Mouse (Mus musculus): ENCODE measurements around the gene Trim2. TPM values are rescaled to one million over a fixed set of nuclear protein-coding genes. Genes with fewer than 3 reads are reported as not detected.

The Trim2 gene
- total RNA-seq, 4 experiments from 2014 or later = 369 to 408 (median 383) TPM

- DNase-seq (ENCODE audit: low spot score in 2 of 2) = no peak
These were observed 108.4 kb downstream of the Trim2 start for GRCm38 (mm10) chr3:84198229-84198628.

DNA sequence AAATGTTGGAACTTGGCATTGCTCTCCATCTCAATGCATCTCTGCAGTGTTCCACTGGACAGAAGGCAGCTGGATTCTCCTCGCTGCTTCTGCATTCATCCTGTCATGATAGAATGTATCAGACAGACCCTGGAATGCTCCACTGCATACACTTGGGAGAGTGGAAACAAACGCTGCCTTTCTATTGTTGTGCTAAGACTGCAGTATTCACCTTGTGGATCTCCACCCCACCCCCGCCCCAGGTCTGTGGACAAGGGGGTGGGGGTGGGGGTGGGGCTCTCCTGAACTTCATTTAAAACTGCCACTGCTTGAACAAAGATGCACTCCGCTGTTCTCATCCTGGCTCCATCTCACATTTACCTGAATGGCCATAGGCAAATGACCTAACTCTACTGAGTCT lies 112.8 kb downstream of the Trim2 start:
- no peak for DNase-seq (ENCODE audit: low spot score in 2 of 2)

GRCm38 (mm10) chr3:84191141-84191881 lies 115.4 kb downstream of the Trim2 start:
- no peak for DNase-seq (ENCODE audit: low spot score in 2 of 2)

GRCm38 (mm10) chr3:84190513-84191061 lies 116.1 kb downstream of the Trim2 start:
- DNase-seq (ENCODE audit: low spot score in 2 of 2) = no peak

DNA sequence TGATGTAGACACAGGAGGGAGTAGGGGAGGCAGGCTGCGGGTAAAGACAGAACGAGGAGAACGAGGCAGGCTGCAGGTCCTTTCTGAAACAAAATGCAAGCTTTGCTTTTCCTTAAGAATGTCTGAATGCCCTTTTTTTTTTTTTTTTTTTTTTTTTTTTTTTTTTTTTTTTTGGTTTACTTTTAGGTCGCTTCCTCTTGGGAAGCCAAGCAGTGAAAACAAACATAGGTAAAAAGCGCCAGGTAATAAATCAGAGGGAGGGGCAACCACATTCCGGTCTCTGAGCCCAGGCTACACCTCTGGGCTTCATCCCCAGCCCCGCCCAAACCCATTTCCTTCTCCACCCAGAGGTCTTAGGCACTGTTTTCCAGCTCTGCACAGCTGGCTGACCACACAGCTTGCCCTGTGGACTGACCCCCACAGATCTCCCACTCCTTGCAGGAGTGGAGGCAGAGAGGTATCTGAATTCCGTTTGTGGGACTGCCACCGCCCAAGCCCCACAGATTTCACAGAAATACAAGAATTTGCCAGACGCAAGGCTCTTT lies 117.0 kb downstream of the Trim2 start:
- no peak for DNase-seq (ENCODE audit: low spot score in 2 of 2)

GRCm38 (mm10) chr3:84181717-84182116 lies 125.0 kb downstream of the Trim2 start:
- DNase-seq (ENCODE audit: low spot score in 2 of 2) = no peak

DNA sequence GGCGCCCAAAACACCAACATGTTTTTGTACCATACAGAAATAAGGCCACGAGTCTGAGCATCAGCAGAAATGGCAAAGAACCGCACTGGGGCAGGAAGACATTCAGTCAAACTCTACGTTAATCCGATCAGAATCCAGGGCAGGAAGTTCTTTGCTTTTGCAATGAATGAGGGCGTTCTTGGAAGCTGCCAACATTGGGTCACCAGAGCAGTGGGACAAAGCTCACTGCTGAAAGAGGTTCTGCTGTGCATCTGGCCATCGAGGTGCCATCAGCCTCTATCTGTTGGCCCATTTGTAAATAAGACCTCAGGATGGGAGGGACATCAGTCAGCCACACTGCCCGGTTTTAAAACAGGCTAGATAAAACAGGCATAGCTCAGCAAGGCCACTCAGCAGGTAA lies 125.6 kb downstream of the Trim2 start:
- no peak for DNase-seq (ENCODE audit: low spot score in 2 of 2)

- no peak for DNase-seq (ENCODE audit: low spot score in 2 of 2)
These were observed 126.4 kb downstream of the Trim2 start for GRCm38 (mm10) chr3:84180304-84180703.

- no peak for DNase-seq (ENCODE audit: low spot score in 2 of 2)
These were observed 128.8 kb downstream of the Trim2 start for GRCm38 (mm10) chr3:84177834-84178233.

DNA sequence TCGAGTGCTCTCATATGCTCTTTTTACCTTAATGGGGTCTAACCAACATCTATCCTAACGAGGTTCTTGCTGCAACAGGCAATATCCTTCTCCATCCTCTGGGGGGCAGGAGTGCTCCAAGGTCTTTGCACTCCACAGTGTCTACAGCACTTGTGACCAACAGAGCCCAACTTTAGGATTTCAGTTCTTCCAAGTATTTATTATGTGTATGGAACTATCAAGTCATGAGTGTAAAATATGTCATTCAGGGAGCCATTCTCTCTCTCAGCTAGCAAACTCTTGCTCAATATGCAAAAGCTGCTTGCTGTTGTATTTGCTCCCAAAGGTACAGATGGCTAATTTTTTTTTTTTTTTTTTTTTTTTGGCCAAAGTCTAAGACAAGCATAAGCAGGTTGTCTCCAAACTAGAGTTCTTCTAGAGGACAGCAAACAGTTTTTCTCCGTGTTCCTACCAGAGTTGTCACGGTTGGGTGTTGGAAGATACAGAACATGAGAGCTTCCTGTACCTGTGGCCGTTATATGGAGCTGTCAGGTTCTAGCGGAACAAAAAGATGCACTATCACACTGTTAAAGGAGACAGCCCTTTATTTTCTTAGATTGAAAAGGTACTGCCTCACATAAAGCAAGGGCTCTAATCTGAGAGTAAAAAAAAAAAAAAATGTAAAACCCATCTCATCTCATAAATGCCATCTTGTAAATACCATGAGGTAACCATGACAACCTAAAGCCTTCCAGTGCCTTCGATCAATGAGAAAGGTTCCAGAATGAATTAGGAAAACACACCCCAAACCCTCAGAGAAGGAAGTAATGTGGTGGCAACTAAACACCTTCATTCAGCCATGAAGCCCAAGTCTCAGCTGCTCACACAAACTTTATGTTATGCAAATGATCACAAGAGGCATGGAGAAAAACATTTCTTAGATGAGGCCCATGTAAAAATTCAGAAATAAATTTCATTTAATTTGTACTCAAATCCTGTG lies 131.1 kb downstream of the Trim2 start:
- DNase-seq (ENCODE audit: low spot score in 2 of 2) = peak; percentile 49 to 67

DNA sequence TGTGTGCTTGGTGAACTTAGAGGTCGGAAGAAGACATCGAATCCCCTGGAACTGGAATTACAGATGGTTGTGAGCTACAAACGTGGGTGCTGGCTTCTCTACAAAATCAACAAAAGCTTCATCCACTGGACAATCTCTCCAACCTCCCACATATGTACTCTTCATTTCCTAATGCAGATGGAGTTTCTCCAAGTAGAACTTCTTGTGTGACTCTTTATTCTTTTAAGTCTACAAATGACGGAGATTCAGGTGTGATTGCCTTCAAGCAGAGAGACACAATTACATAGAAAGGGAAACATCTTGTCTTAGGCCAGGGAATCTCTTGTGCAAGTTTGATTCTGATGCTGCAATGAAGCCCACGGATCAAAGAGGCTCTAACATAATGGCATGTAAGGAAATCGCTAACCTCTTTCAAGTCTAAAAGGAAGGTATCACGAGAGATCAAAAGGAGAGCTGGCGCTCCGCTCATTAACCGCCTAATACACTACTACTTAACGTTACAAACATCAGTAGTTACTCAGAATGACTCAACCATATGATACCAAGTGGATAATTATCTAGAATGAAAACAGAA lies 133.0 kb downstream of the Trim2 start, which contains the start of gene Gm6525:
Gene Gm6525 (plus strand): TSS at position 524 of the 574 bp plus-strand sequence.
- DNase-seq (ENCODE audit: low spot score in 2 of 2) = no peak

GRCm38 (mm10) chr3:84172406-84172805 lies 134.3 kb downstream of the Trim2 start:
- no peak for DNase-seq (ENCODE audit: low spot score in 2 of 2)

GRCm38 (mm10) chr3:84169393-84170005 lies 137.2 kb downstream of the Trim2 start:
- no peak for DNase-seq (ENCODE audit: low spot score in 2 of 2)

GRCm38 (mm10) chr3:84168943-84169342 lies 137.7 kb downstream of the Trim2 start:
- DNase-seq (ENCODE audit: low spot score in 2 of 2) = no peak

- no peak for DNase-seq (ENCODE audit: low spot score in 2 of 2)
These were observed 140.6 kb downstream of the Trim2 start for GRCm38 (mm10) chr3:84166073-84166472.

- DNase-seq (ENCODE audit: low spot score in 2 of 2) = no peak
These were observed 141.3 kb downstream of the Trim2 start for GRCm38 (mm10) chr3:84165391-84165790.

DNA sequence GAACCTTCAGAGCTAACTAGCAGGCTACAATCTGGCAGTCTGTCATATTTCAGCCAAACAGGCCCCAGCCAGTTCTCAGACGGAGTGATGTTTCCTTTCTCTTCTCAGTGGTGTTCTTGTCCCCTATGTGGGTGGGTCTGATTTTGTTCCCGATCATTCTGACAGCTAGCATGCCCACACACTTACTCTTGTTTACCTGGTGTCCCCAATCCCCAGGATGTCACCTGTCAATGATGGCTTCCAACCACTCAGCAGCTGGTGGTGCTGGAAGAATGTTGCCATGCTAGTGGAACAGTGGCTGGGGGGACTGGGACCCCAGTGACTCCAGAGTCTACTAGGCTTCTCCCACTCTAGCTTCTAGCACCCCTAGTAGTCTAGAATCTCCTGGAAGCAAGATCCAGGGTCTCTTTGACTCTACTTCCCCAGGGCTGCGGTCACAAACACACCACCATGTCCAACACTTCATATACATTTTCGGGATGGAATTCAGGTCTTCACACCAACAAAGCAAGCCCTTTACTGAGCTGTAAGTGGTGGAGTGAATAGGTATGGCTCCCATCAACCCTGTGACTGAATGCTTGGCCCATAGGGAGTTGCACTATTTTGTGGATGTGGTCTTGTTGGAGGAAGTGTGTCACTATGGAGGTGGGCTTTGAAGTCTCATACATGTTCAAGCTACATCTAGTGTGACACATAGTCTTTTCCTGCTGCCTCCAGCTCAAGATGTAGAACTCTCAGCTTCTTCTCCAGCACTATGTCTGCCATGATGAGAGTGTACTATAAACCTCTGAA lies 148.9 kb downstream of the Trim2 start:
- peak in 1 of 2 experiments; percentile 4 for DNase-seq (ENCODE audit: low spot score in 2 of 2)

- no peak for DNase-seq (ENCODE audit: low spot score in 2 of 2)
These were observed 149.7 kb downstream of the Trim2 start for GRCm38 (mm10) chr3:84157011-84157410.

DNA sequence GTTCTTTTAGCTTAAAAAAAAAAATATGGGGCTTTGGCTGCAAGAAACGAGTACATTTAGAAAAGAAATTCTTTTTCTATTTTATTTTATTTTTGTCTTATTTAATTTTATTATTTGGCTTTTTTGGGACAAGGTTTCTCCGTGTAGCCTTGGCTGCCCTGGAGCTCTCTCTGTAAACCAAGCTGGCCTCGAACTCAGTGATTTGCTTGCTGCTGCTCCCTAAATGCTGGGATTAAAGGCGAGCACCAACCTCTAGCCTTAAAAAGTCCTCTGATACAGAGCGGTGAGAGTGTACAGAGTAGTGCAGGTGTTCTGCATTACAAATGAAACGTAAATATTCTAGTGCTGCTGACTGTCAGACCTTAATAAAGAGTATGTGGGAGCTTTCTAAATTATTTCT lies 150.6 kb downstream of the Trim2 start:
- no peak for DNase-seq (ENCODE audit: low spot score in 2 of 2)

- DNase-seq (ENCODE audit: low spot score in 2 of 2) = peak; percentile 94 to 95
These were observed 151.1 kb downstream of the Trim2 start, which contains the start of gene Mnd1 for GRCm38 (mm10) chr3:84155558-84156006. TSS of gene Mnd1 (minus strand) at chr3:84155786.

Data from layer of hippocampus, adult 8-10 months (tissue).